Mouse (Mus musculus): ENCODE measurements around the gene BC004004.
A peak's percentile ranks its signal among the peaks of the same experiment; 100 is the strongest.
"Not testable (repeated sequence)": the region's sequence is repeated elsewhere in the genome, so short reads cannot be mapped to it uniquely, and the experiment has no call there.

Gene BC004004

DNA sequence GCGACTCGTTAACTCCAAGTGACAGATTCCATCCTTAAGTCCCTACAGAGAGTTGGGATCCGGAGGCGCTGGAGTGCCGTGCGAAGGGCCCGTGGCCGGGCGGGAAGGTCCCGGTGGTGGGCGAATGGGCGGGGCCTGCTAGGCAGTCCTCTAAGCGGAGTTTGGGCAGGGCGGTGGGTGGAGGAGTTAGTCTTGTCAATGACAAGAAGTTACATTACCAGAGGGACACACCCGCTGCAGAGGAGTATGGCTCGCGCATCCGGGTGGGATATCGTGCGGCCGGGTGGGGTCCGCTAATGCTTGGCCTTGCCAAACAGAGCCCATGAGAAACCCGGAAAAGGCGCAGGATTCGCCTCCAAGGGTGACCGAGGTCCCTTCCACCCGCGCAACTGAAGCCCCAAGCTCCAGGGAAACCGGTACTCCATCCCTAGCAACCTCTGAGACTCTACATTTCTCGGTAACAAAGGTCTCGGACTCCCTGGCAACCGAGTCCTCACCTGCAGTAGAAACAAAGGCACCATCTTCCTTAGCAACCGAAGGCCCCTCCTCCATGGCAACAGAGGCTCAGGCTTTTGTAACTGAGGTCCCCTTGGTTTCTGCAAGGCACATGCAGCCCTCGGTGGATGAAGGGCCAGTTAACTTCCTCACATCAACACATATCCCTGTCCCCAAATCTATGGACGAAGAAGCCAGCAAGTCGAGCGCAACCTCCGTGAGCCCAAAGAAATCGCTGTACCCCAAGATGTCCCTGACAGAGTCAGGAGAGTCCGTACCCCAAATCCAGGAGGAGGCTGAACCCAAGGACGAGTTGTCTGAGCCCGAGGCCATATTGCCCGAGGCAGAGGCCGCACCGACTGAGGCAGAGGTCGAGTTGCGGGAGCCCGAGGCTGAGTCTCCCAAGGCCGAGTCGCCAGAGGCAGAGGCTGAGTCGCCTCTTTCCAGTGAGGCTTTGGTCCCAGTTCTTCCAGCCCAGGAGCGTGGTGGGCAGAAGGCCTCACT is 58.2 kb downstream of the BC004004 start:
- DNase-seq = no peak

DNA sequence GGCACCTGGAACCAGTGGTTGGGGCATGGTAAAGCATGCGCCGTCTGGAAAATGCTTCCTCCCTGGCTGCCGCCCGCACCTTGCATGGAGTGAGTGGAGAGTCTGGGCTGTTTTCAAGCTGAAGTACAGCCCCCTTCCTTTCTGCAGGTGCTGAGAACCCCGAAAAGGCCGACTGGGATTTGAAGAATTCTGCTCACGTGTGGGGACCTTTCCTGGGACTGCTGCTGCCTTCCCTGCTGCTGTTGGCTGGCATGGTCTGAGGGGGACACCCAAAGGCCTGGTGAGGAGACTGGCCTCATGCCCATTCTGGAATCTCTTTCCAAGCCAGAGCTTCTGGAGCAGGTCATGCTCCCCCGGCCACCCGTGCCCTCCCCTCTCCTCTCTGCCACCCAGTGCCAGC is 59.1 kb downstream of the BC004004 start:
- no peak for DNase-seq

- no peak for DNase-seq
These were observed 61.6 kb downstream of the BC004004 start for GRCm38 (mm10) chr17:29330221-29330620.

DNA sequence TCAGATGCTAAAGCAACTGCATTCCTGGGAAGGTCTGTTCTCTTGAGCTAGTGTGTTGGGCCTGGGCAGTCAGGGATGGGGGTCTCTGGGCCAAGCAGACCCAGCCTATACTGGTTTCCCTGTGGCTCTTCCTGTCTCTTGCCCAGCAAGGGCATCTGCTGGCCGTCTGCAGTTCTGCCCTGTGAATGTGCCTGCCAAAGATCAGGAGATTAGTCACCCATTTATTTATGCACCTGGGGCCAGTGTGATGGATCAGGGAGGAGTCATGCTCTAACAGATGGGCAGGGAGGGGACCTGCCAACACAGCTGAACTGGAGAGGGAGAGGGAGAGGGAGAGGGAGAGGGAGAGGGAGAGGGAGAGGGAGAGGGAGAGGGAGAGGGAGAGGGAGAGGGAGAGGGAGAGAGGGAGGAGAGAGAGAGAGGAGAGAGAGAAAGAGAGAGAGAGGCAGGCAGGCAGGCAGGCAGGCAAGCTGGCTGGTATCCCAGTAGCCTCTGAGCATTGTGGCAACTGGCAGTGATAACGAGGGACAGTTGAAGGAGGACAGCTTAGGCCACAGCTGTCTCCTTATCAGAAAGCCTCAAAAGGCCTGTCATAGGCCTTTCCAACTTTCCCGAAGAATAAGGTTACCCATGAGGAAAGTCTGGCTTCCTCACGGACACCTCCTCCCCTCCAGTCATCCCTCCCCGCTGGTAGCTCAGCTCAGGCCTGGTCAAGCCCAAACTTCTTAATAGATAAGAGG is 62.3 kb downstream of the BC004004 start:
- peak; percentile 63 for DNase-seq

- DNase-seq = no peak
These were observed 63.6 kb downstream of the BC004004 start for GRCm38 (mm10) chr17:29332186-29332685.

- DNase-seq = no peak
These were observed 67.8 kb downstream of the BC004004 start for GRCm38 (mm10) chr17:29336266-29336990.

DNA sequence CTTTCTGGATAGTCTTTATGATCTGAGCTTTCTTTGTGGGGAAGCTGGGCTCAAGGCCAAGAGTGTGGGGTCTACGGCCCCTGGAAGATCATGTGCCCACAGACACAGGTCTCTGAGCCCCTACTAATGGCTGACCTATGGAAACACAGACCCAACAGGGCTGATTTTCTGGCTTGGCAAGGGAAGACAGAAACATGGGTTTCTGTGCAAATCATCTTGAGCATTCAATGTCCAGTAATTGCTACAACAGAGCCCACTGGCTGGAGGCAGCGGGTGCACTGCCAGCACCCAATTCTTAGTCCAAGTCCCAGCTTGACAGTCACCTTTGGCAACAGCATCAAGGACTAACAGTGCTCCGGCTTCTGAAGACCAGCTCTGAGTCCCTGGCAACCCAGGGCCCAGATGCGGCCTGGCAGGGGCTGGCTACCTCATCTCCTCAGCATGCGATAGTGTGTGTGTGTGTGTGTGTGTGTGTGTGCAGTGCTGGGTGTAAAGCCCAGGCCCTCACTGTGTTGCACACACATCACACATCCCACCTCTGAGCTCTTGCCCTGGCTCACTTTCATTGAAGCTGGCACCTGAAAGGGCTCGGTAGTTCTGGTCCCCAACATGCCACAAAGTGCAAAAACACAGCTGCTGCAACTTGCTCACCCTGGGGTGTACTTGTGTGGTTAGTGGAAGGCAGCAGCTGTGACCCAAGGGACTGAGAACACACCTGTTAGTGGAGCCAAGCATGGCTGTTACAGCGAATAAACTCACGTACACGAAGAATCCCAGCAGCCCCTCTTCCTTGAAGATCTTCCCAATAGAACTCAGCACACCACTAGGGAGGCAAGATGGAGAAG is 69.6 kb downstream of the BC004004 start:
- DNase-seq = no peak

DNA sequence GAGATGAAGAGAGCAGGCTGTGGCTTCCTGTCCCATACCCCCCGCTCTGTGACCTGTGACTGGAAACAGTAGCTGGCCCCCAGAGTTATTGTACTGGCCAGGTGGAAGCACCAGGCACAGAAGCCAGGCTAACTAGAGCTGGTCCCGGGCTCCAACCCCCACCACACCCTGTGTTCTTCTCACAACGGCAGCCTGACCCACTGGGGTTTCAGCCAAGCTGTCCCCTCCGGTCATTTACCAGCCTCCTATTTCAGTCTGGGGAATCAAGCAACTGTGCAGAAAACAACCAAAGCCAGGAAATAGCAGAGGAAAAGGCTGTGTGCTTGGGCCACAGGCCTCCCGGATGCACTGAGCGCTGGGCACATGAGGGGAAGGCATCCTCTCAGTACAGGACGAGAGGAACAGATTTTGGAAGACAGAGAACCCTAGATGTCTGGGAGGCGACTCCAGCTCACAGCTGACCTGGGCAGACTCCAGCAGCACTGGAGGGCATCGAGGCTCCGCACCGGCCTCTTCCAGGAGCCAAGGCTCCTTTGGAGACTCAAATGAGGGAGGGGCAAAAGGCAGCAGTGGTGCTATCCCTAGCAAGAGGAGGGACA is 70.7 kb downstream of the BC004004 start:
- no peak for DNase-seq

DNA sequence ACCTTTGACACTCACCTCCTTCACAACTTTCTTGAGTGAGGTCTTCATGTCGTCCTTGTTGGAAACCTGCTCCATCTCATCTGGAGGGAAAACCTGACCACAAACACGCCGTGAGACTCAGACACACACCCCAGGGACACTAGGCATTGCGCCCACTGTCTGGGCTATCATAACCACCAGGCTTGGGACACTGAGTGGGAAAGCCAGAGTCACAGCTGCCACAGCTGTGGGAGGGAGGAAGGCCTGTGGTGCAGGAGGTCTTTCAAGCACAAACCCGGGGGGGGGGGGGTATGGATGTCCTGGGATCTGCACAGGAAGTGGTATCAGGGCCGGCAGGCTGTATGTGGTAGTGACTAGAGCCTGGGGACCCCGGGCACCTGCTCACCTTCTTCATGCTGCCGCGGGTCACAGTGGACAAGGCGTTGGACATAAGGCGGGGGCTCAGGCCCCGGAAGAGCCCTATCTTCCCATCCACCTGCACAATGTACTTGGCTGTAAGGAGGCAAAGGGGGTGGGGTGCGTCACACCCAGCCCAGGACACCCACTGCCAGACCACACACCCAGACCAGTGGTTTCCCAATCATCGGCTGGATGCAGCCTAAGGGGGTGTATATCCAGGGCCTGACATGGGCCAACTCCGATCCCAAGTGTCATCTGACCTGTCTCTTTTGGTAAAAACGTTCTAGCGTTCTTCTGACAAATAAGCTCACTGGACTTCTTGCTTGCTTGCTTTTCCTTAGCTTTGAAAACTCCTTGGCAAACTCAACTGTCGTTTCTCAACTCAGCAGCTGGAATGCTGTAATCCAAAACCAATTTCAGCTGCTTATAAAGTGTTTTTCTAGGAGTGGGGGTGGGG is 72.0 kb downstream of the BC004004 start:
- no peak for DNase-seq

DNA sequence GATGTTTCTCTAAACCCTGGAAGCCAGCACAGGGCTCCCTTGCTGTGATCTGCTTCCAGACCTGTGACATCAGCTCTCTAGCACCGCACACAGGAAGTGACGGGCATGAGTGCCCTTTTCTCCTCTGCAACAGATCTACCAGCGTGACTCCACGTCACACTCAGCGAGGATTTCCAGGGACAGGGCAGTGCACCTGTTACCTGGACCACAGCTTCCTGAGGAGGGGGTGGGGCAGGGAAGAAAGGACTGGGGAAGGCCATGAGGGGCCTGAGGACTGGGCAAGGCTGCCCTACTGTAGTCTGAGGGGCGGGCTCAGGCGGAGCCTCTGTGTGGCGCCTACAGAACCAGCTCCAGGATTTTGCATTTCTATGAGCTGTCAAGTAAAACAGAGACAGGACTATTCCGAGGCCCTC is 73.0 kb downstream of the BC004004 start:
- no peak for DNase-seq

GRCm38 (mm10) chr17:29342010-29342910 is 73.7 kb downstream of the BC004004 start:
- no peak for DNase-seq

DNA sequence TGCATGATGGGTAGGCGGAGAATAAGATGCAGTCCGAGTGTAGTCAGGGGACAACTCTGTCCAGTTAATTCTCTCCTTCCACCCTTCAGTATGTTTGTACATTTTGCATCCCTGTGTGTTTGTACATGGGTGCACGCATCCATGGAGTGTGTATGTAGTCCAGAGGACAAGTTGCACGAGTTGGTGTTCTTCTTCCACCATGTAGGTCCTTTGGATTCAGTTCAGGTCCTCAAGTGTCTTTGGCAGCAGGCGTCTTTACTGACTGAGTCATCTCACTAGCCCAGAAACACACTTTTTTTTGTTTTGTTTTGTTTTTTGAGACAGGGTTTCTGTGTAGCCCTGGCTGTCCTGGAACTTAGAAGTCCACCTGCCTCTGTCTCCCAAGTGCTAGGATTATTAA is 74.7 kb downstream of the BC004004 start:
- DNase-seq = no peak

DNA sequence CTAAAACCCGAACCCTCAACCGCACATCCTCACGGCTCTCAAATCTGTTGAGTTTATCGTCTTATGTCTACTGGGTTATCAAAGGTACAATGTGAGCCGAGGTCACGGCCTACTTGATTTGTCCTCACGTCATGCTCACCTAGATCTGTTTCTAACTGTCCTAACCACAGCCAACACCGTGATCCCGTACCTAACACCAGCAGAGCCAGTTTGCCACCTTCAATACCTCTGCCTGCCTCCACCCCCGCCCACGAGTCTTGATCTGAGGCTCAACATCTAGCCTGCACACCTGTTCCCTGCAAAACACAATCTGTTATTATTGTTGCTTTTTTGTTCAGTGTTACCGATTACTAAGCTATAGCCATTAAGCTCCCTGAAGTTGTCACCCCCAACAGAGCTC is 76.7 kb downstream of the BC004004 start:
- no peak for DNase-seq

- DNase-seq = no peak
These were observed 78.0 kb downstream of the BC004004 start for GRCm38 (mm10) chr17:29346496-29347125.

DNA sequence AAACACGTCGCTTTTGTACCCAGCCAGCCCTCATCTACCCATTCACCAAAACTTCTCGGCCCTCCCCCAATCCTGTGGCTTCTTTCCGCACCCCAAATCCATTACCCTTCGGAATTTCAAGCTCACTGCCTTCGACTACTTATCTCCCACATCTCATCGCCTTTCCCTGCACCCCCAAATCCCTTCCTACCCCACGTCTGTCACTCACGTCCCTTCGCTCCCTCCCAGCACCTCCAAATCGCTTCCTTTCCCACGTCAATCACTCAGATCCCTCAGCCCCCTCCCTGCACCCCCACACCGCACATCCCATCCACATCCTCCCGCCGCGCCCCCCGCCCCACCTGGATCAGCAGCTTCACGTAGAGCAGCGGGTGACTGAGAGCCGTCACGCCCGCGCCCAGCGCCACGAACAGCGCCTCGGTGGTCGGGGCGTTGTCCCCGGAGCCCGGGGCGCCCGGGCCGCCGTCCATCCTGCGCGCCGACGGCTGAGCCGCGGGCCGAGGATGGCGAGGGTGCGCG is 78.6 kb downstream of the BC004004 start:
- no peak for DNase-seq

DNA sequence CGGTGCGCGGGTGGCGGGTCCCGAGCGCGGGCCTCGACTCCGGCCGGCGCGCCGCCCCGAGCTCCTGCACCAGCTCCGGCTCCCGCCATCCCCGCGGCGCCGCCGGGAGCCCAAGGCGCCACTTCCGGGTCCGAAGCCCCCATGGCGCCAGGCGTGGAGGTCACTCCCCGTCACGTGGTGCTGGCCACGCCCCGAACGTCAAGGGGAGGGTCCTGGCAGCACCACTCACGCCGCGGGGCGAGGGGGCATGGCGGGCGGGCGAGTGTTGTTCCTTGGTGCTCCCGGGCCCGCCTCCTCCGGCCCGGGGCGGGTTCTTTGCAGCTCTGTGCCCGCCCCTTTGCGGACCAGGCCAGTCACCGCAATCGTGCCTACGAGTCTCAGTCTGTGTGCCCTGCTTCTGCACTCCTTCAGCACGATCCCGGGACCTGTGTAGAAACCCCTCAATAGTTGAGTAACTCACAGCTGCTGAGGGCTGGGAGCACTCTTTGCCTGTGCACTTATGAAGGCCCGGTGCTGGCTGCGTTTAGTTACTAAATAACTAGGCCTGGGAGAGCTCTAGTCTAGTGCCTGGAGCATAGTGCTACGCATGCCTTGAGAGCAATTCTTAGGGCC is 79.2 kb downstream of the BC004004 start, which contains the start of gene Mtch1:
Mtch1 (minus strand) TSS at position 290 of the 612 bp plus-strand sequence.
- peak; percentile 97 for DNase-seq

DNA sequence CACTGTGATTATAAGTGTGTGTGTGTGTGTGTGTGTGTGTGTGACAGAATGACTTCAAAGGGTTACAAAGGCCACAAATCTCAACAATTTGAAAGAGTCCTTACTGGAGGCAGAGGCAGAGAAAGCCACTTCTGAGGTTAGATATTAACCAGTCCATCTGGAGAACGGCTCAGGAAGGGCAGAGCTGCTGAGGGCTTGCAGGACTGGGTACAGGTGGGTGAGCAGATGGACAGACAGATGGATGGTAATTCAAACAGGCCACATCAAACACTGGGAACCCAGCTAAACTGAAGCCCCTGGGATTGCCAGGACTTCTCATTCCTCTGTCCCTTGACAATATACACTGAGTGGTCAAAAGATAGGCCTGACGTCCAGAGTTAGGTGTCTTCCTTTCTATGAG is 80.4 kb downstream of the BC004004 start:
- DNase-seq = peak; percentile 47

- not testable (repeated sequence) for DNase-seq
These were observed 82.5 kb downstream of the BC004004 start for GRCm38 (mm10) chr17:29351056-29351455.
